Mouse (Mus musculus) layer of hippocampus, adult 2 months (tissue): ENCODE measurements around the gene Gsn. TPM values are rescaled to one million over a fixed set of nuclear protein-coding genes. Genes with fewer than 3 reads are reported as not detected.

Source experiments
- DNase-seq, 2 experiments: peaks; one replicate each; pipeline ENCODE4 v3.0.0; 2022; ENCODE audit warnings: low spot score in 2 of 2
- H3K27ac ChIP-seq: fragments of 200-600 bp; 2 replicates; pipeline ENCODE4 v1.8.1; 2022
- H3K4me3 ChIP-seq: fragments of 200-600 bp; 2 replicates; pipeline ENCODE4 v1.8.1; 2022; ENCODE audit warnings: mild to moderate bottlenecking
- CTCF ChIP-seq: fragments of 200-600 bp; conservative IDR thresholded peaks from 2 replicates; pipeline ENCODE4 v1.8.1; 2022; ENCODE audit warnings: antibody characterized with exemption, mild to moderate bottlenecking, moderate library complexity
- total RNA-seq, 2 experiments: library from RNA; stranded (reverse); gene quantifications; 2 replicates each; pipeline ENCODE4 v1.2.3; 2021

Gene Gsn
- total RNA-seq, 2 experiments from 2014 or later, result 46.5 to 49.1 TPM

DNA sequence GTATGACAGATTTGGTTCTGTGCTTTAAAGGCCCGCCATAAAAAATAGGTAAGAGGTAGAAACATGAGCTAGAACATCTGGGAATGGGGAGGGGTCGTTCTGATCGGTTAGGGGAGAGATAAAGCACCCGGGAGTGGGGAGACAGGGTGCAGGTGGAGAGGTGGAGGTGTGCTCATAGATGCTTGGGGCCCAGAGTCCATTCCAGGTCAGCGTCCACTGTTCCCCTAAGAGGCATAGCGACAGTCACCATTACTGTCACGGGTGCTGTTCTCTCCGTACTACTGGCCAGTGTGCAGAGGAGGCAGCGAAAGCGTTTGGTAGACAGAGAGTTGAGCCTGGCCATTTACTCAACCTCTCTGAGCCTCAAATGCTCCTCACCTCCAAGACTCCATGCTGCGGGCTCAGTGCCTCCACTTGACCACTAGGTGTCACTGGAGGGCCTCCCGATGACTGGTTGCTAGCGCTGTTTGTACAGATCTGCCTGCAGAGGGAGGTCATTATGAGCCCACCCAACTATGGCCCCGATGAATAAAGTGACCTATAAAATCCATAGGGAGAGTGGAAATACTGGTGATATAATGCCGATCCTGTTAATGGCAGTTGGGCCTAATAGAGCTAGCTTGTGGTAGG is 41.6 kb downstream of the Gsn start:
- peak; percentile 77 to 81 for DNase-seq
- TF ChIP-seq CTCF, result no peak; the same call in none of the 2 replicates

DNA sequence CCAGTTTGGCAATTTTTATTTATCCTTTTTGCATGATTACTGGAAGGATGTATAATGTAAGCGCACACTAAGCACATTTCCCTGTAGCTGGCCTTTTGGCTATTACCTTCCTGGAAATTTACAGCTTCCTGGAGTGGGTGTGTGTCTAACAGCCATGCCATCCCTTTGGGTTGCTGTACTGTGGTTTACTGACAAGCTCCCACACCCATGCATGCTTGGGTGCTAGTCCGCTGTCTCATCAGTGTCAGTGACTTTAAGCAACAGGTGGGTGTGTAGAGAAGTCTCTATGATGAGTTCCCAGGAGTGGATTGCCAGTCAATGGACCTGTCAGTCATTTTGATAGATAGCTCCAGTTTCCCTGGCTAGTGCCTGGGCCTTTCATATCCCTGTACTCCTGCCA is 43.3 kb downstream of the Gsn start:
- DNase-seq, result no peak
- H3K4me3 ChIP-seq, result no peak overlapping the region
- no peak overlapping the region for H3K27ac ChIP-seq
- TF ChIP-seq CTCF, result no peak

More for the DNA sequence above, 41.6 kb downstream of the Gsn start:
- Histone ChIP-seq H3K4me3 (no peak overlapping the region), H3K27ac (no peak overlapping the region)

DNA sequence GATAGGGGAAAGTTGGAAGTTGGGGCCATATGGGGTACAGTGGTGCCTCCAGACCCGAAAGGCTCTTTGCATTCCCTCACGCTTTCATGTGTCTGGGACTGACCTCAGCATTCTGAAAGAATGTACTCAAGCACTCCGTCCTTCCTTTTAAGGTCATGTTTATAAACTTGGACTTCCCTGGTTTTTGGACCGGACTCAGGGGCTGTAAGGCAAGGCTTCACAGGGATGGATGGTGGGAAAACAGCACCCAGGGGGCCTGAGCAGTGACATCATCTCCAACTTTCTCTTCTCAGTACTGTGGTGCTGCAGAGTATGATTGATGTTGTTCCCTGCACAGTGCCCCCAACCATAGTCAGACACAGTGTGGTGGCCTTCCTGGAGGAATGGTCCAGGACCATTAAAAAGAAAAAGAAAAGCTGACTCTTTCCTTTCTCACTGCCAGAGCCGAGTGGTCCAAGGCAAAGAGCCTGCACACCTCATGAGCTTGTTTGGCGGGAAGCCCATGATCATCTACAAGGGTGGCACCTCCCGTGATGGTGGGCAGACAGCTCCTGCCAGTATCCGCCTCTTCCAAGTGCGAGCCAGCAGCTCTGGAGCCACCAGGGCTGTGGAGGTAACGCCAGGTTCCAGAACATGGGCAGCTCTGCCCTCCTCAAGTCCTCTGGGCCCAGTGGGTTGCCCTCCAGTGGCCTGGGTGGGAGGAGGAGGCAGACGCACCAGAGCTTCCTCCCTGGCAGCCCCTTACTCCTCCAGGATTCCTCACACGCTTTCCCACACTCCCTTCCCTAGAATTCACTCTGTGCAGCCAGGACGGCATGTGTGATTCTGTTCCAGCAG is 46.1 kb downstream of the Gsn start:
- no peak for TF ChIP-seq CTCF
- no peak overlapping the region for H3K27ac ChIP-seq
- no peak overlapping the region for H3K4me3 ChIP-seq
- DNase-seq, result no peak

DNA sequence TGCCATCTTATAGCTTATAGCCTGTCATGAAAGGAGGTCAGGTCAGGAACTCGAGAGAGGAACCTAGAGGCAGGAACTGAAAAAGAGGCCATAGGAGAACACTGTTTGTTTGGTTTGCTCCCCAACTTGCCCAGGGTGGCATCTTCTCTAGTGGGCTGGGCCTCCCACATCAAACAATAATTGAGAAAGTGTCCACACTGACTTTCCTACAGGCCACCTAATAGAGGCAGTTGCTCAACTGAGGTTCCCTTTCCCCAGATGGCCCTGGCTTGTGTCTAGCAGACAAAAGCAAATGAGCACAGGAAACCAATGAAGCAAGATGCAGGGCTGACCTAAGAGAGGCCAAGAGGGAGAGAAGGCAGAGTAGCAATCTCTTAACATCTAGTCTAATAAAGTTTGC is 52.0 kb downstream of the Gsn start:
- no peak for TF ChIP-seq CTCF
- no peak for DNase-seq
- H3K4me3 ChIP-seq, result no peak overlapping the region
- no peak overlapping the region for H3K27ac ChIP-seq

DNA sequence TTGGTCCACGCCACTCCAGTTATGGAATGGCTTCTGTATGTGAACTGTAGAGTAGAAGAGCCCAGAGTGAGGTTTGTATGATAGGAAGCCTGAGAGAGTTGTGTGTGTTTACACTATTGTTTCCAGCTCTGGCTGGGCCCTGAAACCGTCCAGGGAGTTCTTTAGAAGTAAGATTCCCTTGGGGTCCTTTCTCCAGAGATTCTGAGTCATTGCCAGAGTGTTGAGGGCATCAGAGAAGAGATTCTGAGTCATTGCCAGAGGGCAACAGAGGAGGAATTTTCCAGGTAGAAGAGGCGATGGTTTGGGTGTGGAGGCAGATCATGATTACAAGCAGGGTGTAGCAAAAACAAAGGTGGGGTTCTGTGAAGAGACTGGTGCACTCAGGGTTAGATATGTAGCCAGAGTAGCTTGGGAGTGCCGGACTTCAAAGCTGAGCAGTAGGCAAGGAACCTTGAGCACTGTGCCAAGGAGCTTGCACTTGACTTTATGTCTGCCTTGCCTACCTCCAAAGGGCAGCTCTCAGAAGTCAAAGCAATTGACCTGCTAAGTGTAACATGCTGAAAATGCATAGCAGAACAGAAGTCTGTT is 53.8 kb downstream of the Gsn start:
- no peak for TF ChIP-seq CTCF

DNA sequence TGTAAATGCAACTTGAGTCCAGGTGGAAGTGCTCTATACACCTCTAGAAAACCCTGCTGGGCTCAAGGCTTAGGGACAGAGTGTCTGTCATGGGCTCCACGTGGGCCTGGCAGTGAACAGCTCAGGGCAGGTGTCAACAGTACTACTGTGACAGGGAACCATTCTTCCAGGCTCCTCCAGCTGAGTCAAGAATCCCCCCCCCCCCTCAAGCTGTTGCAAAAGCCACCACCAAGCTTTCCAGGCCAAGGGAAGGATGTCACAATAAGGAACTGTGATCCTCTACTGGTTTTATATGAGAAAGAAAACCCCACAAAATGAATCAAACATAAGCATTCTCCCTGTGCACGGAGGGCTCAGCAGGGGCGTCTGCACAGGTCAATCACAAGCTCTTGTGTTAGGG is 58.1 kb downstream of the Gsn start:
- no peak for TF ChIP-seq CTCF
- H3K4me3 ChIP-seq, result no peak overlapping the region
- H3K27ac ChIP-seq, result no peak overlapping the region
- DNase-seq, result no peak

More for the DNA sequence above, 53.8 kb downstream of the Gsn start:
- no peak for DNase-seq
- Histone ChIP-seq H3K4me3 (no peak overlapping the region), H3K27ac (no peak overlapping the region)

DNA sequence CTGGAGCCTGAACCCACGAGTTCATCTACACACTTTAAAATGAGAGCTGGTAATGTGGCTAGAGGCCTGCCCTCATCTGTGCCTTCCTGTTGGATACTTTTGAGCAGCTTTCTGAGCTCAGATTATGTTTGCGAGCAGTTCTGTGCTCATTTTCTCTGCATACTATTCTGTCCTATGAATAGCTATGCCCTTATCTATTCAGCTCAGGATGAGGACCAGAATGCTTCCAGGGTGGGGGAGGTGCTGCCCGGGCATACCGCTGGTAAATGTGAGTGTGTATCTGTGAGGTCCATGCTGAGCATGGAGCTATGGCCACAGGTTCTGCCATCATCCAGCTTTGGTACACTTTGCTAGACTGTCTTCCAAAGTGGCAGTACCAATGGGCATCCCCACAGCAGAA is 61.4 kb downstream of the Gsn start:
- no peak overlapping the region for H3K4me3 ChIP-seq
- no peak overlapping the region for H3K27ac ChIP-seq
- TF ChIP-seq CTCF, result no peak
- no peak for DNase-seq

DNA sequence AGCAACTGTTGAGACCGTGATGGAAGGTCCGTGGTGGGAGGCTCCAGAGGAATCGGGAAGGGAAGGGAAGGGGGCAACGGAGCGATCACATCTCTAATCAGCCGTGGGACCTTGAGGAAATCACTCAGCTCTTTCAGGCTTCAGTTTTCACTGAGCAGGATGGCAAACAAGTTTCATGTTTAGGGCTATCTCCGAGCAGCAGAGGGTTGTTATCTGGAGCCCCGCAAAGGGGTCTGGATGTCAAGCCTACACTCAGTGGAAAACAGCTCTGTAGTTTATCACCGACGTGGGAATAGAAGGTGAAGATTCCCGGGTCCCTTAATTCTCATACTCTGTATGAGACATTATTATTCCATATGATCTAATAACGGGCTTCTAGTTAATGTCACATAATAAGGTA is 62.2 kb downstream of the Gsn start:
- no peak overlapping the region for H3K27ac ChIP-seq
- DNase-seq, result no peak
- no peak overlapping the region for H3K4me3 ChIP-seq
- TF ChIP-seq CTCF, result no peak

DNA sequence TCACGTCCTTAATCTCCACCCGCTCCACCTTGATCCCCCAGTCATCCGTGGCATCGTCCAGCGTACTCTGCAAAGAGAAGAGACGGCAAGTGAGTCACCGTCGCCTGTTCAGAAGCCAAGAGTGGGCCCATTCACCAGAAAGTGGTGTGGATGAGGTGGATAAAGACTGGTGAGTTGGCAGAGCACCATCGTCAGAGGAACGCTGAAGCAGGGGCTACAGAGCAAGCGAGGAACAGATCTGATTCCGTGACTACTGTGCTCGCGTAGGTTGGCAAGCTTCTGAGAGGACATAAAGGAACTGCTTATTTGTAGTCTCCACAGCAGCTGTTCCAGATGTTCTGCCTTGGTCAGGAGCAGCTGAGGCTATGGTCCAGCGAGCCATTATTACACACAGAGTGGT is 64.2 kb downstream of the Gsn start:
- no peak overlapping the region for H3K27ac ChIP-seq
- no peak overlapping the region for H3K4me3 ChIP-seq
- DNase-seq, result no peak
- TF ChIP-seq CTCF, result no peak

DNA sequence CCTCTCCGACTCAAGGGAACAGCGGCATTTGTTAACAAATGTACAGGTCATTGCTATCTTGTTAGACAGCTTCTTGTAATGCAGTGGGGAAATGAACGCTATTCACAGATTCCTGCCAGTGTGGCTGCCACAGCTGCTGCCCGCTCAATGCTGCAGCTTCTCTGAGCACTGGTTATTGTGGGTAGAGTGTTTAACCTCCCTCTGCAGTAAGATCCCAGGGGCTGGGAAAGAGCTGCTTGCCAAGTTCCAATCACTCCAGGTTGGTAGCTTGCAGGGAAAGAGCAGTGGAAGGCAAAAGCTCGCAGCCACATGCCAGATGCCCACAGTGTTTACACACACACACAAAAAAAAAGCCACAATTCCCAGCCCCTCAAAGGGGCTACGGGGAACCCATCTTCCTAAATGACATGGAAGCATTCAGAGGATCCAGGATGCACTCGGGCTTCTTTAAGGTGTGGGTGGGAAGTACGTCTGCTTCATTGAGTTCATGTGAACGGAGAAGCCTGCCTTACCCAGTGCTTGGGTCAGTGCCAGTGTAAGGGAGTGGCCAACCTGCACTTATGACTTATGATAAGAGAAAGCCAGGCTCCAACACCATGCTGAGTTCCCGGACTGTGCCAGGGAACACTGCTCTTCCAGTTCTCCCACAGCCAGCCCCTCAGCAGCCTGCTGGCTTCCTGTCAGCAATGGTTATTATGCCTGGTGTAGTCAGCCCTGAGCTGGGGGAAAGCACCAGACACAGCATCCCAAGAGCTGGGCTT is 66.4 kb downstream of the Gsn start:
- peak in 1 of 2 experiments; percentile 37 for DNase-seq
- Histone ChIP-seq H3K27ac (no peak overlapping the region), H3K4me3 (no peak overlapping the region)
- TF ChIP-seq CTCF, result no peak

DNA sequence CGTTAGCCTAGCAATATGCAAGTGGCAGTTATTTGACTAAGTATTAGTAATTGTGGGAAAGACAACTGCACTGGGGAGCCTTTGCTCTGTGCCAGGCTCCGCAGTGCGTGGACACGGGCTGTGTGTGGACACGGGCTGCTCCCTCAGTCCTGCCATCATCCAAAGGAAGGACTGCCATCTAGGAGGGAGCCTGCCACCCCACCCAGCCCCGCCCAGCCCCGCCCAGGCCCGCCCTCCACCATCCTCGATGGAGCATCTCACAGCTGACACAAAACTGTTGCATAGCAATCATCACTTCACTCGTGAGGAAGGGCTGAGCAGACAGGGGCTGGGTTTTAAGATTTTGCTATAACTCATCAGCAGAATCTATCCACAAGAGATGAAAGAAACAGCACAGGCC is 69.8 kb downstream of the Gsn start:
- Histone ChIP-seq H3K27ac (no peak overlapping the region), H3K4me3 (no peak overlapping the region)
- TF ChIP-seq CTCF, result no peak
- DNase-seq, result no peak

DNA sequence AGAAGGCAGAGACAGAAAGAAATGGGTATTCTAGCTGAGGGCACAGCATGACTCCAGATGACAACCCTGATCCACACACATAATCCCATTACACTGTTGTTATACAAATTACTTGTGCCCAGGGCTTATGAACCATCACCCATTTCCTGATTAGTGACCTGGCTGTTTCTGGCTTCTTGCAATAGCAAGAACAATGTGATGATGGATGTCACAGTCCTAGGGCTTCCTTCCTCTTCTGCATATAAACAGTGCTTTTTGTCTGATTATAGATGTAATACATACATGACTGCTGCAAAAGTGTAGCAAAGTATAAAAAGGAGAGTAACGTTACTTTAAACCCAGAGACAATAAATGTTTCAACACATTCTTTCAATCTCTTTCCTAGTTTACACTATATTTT is 70.8 kb downstream of the Gsn start:
- Histone ChIP-seq H3K27ac (no peak overlapping the region), H3K4me3 (no peak overlapping the region)
- DNase-seq, result no peak
- no peak for TF ChIP-seq CTCF

DNA sequence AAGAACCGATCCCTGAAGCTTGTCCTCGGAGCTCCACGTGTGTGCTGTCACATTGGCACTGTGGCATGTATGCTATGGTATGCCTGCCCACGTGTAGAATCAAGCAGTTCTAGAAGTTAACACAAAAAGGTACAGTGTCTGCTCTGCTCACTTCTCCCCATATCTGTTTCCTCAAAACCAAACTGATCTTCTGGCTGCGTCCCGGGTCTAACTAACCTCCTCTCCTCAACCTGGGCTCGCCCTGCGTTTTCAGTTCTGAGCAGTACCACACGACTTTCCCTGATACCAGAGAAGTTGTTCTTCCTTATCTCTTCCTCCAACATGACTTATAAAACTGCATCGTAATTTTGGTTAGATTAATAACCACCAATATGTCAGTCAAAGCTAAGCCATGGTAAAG is 71.4 kb downstream of the Gsn start:
- H3K4me3 ChIP-seq, result no peak overlapping the region
- H3K27ac ChIP-seq, result no peak overlapping the region
- TF ChIP-seq CTCF, result no peak
- DNase-seq, result no peak
